Mouse (Mus musculus) heart, embryonic 12.5 days (tissue): ENCODE data around the gene Eif2ak2. TPM values are rescaled to one million over a fixed set of nuclear protein-coding genes. Genes with fewer than 3 reads are reported as not detected.

Source experiments
- ATAC-seq: fragments of 200-750 bp; cut with Nextera tagmentation; 2 replicates; pipeline ENCODE4 v1.8.0; 2017; ENCODE audit warnings: moderate TSS enrichment, moderate library complexity; ENCODE audit not compliant: insufficient number of reproducible peaks, low FRiP score
- H3K27ac ChIP-seq: fragments of 300-500 bp; sonication (generic); 2 replicates; pipeline ENCODE4 v1.5.1; 2016; ENCODE audit warnings: mild to moderate bottlenecking, moderate library complexity; ENCODE audit not compliant: poor library complexity, severe bottlenecking
- H3K27me3 ChIP-seq: fragments of 300-500 bp; sonication (generic); replicated peaks from 2 replicates; pipeline ENCODE4 v1.6.1; 2016; ENCODE audit warnings: mild to moderate bottlenecking, moderate library complexity
- H3K36me3 ChIP-seq: fragments of 300-500 bp; sonication (generic); 2 replicates; pipeline ENCODE4 v1.6.1; 2016; ENCODE audit warnings: mild to moderate bottlenecking, moderate library complexity
- H3K4me1 ChIP-seq: fragments of 300-500 bp; sonication (generic); replicated peaks from 2 replicates; pipeline ENCODE4 v1.6.1; 2016; ENCODE audit warnings: mild to moderate bottlenecking
- H3K4me2 ChIP-seq: fragments of 300-500 bp; sonication (generic); 2 replicates; pipeline ENCODE4 v1.6.1; 2016; ENCODE audit warnings: mild to moderate bottlenecking, moderate library complexity
- H3K4me3 ChIP-seq: fragments of 300-500 bp; sonication (generic); 2 replicates; pipeline ENCODE4 v1.5.1; 2016; ENCODE audit warnings: mild to moderate bottlenecking
- H3K9ac ChIP-seq: fragments of 300-500 bp; sonication (generic); 2 replicates; pipeline ENCODE4 v1.6.1; 2016; ENCODE audit warnings: mild to moderate bottlenecking, moderate library complexity
- H3K9me3 ChIP-seq: fragments of 300-500 bp; sonication (generic); replicated peaks from 2 replicates; pipeline ENCODE4 v1.6.1; 2016; ENCODE audit warnings: mild to moderate bottlenecking, moderate library complexity
- WGBS: fragments of 180-500 bp; shearing (Covaris S2); methylation state at CpG from one replicate; pipeline ENCODE4 v1.1.7; 2016; 5-methylcytosine and 5-hydroxymethylcytosine counted together
- polyA plus RNA-seq: library from polyadenylated mRNA; unstranded; fragments of >200 nt; fragmentation: Nextera tagmentation; extraction: Ambion mirVana; gene quantifications from 2 replicates; pipeline ENCODE4 v1.2.1, GENCODE M21; 2016

The Eif2ak2 gene
- polyA plus RNA-seq, 1 experiment from 2014 or later: 11.7 TPM

DNA sequence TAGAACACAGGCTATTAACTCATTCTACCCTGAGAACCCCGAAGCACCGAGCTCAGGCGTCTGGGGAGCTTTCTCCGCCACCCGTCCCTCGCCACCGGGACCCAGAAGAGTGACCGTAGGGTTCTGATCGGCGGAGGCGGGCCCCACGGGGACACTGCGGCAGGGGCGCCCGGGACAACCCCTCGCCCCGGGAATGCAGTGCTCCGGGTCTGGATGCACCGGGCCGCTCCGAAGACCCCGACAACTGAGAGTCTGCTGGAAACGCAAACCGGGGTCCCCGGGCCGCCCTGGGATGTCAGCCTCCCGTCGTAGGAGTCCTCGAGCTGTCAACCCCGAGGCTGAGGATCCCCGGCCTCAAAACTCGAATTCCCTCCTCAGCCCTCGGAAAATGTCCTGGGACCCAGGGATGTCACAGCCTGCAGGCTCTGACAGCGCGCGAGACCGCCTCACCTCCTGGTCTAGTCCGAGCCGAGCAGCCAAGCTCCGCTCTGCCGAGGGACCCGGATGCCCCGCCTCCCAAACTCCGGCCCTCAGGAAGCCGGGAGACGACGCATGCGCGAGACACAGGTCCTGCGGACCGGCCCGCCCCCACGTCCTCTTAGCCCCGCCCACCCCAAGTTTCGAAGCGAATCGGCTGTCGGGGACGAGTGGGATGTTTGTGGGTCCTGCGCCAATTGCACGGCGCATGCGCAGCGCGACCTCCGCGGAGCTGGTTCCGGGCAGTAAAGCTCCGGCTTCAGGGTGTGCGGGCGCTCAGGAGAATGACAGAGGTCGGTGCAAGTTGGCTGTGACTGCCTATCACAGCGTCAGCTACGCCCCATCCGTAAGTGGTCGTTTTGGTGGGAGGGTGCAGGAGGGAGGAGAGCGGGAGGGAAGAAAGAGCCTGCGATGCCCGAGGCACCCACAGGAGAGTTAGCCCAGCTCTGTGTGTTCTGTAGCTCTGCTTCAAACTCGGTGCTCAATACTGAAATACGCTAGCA is 47.2 kb downstream of the Eif2ak2 start, which contains the start of the genes Heatr5b and Gpatch11:
TSS of gene Heatr5b (minus strand) at position 509 of the 980 bp plus-strand sequence.
TSS of gene Gpatch11 (plus strand) at position 712 of the 980 bp plus-strand sequence.
- 0 out of 2 replicates have a peak, but pooled peaks cover 5% of the 10 kb centered on the region for H3K4me1 ChIP-seq
- peak within 1 kb of the TSS; percentile 91 for H3K4me3 ChIP-seq
- under 1% methylated on average over 80 of the region's 81 CpGs for WGBS
- peak within 1 kb of the TSS; percentile 94 for H3K9ac ChIP-seq
- H3K27me3 ChIP-seq: no peaks in the 10 kb centered on the region
- H3K9me3 ChIP-seq: no peaks in the 10 kb centered on the region
- H3K27ac ChIP-seq: peak within 1 kb of the TSS; percentile 86
- peak; percentile 99 for ATAC-seq
- H3K36me3 ChIP-seq: peaks cover 31% of the 10 kb centered on the region
- H3K4me2 ChIP-seq: peak within 1 kb of the TSS; percentile 90

DNA sequence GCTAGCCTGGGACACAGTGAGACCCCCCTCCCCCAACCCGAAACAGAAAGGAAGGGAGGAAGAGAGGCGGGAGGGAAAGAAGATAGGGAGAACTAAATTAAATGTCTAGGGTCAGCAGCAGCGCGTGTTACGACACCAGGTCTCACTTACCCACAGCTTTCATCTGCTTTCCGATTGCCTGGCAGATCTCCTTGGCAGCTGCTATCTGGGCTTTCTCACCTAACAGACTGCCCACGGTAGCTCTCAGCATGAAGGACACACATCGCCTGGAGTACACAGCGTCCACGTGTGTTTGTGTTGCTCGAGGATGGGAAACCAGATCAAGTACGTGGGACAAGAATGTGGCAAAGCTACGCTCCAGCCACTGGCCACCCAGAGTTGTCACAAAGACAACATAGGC is 58.0 kb downstream of the Eif2ak2 start:
- H3K36me3 ChIP-seq: peaks cover 74% of the 10 kb centered on the region
- H3K27ac ChIP-seq: peak overlapping the region; percentile 37
- no peak for ATAC-seq

DNA sequence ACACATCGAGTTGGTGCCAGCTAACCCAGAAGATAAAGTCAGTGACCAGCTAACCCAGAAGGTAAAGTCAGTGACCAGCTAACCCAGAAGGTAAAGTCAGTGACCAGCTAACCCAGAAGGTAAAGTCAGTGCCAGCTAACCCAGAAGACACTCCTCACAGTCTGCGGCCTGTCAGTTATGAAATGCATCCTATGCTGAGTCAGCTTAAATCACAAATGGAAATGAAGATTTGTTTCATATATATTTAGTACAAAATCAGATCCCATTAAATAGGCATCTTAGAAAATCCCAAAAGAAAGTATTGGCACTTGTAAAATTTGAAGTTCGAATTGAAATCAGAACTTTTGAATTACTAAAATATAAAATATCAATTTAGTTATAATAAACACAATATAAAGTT is 72.8 kb downstream of the Eif2ak2 start:
- 80% methylated on average over 3 of the region's 3 CpGs for WGBS
- H3K4me1 ChIP-seq: 0 out of 2 replicates have a peak, but pooled peaks cover 3% of the 10 kb centered on the region
- H3K27ac ChIP-seq: no peak overlapping the region

More for the DNA sequence above, 58.0 kb downstream of the Eif2ak2 start:
- H3K9ac ChIP-seq: no peak overlapping the region
- H3K27me3 ChIP-seq: no peaks in the 10 kb centered on the region
- H3K4me2 ChIP-seq: peak overlapping the region; percentile 5; the same call in 1 of the 2 replicates
- H3K4me1 ChIP-seq: peaks cover 7% of the 10 kb centered on the region
- H3K4me3 ChIP-seq: no peak overlapping the region
- H3K9me3 ChIP-seq: no peaks in the 10 kb centered on the region
- 57% methylated on average over 13 of the region's 13 CpGs for WGBS

DNA sequence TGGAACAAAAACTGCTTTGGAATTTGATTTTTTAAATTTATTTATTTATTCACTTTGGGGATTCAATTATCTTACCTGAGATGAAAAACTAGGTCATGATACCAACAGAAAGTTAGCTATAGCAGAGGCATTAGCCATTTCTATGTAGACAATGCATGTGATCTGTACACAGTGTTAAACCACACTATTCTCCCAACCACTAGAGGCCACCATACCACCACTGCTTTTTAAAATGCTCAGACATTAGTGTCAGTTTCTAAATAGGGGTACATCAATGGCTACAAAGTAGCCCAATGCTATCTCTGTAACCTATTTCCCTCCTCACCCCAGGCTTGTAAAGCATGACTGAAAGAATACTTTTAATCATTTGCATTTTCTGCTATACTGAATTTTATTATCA is 73.4 kb downstream of the Eif2ak2 start:
- Histone ChIP-seq H3K27me3 (no peaks in the 10 kb centered on the region), H3K4me1 (0 out of 2 replicates have a peak, but pooled peaks cover 3% of the 10 kb centered on the region), H3K9ac (no peak overlapping the region), H3K36me3 (peaks cover 43% of the 10 kb centered on the region), H3K4me3 (no peak overlapping the region), H3K9me3 (no peaks in the 10 kb centered on the region), H3K27ac (no peak overlapping the region), H3K4me2 (no peak overlapping the region)
- no peak for ATAC-seq

More for the DNA sequence above, 72.8 kb downstream of the Eif2ak2 start:
- Histone ChIP-seq H3K4me2 (no peak overlapping the region), H3K4me3 (no peak overlapping the region), H3K36me3 (peaks cover 43% of the 10 kb centered on the region), H3K27me3 (no peaks in the 10 kb centered on the region), H3K9me3 (no peaks in the 10 kb centered on the region), H3K9ac (no peak overlapping the region)
- ATAC-seq: no peak

Other genes starting within 250 kb of the Eif2ak2 start
- gene Strn, start 145.4 kb downstream of the Eif2ak2 start, polyA plus RNA-seq: 19.3 and 20.6 TPM in 2 replicates
- gene Heatr5b, start 47.2 kb downstream of the Eif2ak2 start, polyA plus RNA-seq: 23.8 and 25.1 TPM in 2 replicates
- 38.4 TPM in 2 replicates for gene Gpatch11, start 47.0 kb downstream of the Eif2ak2 start, polyA plus RNA-seq
- 0.15 TPM in 1 of 2 replicates, not detected in the other for gene Sult6b1, start 24.4 kb upstream of the Eif2ak2 start, polyA plus RNA-seq
- 78.2 and 80.4 TPM in 2 replicates for gene Cebpzos, start 33.9 kb upstream of the Eif2ak2 start, polyA plus RNA-seq
- gene Cebpz, start 54.5 kb upstream of the Eif2ak2 start, polyA plus RNA-seq: 37.5 and 40.4 TPM in 2 replicates
- 61.2 and 65.4 TPM in 2 replicates for gene Ndufaf7, start 54.6 kb upstream of the Eif2ak2 start, polyA plus RNA-seq
- gene Prkd3, start 138.2 kb upstream of the Eif2ak2 start, polyA plus RNA-seq: 35.4 and 37.5 TPM in 2 replicates
- gene Qpct, start 169.3 kb upstream of the Eif2ak2 start, polyA plus RNA-seq: 50.0 and 51.7 TPM in 2 replicates